Mouse (Mus musculus): ENCODE measurements at regions not wholly inside any gene's neighbourhood (a gene's known extent, or its start where the extent isn't known, plus 50 kb on each side); places are given as distances from the start of the nearest gene placed in this dataset.
"Not testable (repeated sequence)": the region's sequence is repeated elsewhere in the genome, so short reads cannot be mapped to it uniquely, and the experiment has no call there.

DNA sequence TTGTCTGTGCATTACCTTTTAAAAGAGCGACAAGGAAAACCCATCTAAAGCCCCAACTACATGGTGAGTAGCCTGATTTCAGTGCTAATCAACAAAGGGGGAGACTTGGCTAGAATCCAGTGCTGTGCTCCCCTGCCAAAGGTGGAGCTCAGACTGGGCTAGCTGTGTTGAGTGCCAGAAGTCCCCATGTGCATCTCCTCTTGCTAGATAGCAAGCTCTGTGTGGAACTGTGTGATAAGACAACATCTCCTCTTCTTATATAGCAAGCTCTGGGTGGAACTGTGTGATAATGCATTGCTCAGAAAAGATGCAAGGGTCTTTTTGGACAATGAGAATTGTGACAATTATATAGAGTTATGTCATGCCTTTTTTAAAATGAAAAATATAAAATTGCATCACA is 741.4 kb downstream of the Adam6a start:
- ATAC-seq: no peak

DNA sequence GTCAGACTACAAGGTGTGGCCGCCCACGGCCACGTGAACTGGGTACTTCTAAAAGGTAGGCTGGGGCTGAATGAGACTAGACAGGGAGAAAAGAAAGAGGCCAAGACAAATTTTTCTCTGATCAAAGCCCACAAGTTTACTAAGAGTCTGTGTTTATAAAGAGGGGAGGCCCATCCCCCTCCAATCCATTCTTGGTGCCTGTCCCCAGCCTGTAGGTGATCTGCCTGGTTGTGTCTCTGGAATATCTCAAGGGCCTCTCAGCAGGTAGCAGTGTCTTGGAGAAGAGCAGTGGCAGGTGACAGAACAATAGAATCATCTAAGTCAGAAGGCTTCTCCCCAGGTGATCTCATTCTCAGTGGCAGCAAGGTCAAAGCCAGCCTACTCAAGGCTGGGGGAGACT is 743.3 kb downstream of the Adam6a start:
- ATAC-seq: no peak

DNA sequence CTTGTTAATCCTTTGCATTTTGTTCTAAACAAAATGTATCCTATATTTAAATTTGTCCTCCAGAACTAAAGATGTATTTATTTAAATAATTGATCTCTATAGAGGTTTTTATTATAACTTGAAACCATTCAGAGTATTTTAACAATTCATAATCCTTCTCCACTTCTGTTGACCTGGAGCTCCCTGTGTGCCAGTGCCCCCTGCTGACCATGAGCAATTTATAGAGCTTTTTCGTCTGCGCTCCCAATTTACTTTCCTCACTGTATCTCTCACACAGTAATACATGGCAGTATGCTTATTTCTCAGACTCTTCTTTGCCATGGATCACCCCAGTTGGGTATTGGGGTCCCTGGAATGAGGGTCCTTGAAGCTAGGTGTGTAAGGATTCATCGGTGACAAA is 747.4 kb downstream of the Adam6a start:
- ATAC-seq: no peak

DNA sequence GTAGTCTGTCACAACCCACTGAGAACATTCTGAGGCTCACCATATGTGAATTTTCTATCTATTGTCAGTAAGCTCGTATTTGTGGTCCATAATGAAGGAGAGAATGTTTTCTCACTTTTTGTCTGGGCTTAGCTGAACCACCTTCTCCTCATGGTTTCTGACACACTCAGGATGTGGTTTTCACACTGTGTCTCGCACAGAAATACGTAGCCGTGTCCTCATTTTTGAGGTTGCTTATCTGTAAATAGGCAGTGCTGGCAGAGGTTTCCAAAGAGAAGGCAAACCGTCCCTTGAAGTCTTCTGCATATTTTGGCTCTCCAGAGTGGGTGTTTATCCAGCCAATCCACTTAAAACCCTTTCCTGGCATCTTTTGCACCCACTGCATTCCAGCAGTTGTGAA is 756.1 kb downstream of the Adam6a start:
- peak; percentile 78 for ATAC-seq

DNA sequence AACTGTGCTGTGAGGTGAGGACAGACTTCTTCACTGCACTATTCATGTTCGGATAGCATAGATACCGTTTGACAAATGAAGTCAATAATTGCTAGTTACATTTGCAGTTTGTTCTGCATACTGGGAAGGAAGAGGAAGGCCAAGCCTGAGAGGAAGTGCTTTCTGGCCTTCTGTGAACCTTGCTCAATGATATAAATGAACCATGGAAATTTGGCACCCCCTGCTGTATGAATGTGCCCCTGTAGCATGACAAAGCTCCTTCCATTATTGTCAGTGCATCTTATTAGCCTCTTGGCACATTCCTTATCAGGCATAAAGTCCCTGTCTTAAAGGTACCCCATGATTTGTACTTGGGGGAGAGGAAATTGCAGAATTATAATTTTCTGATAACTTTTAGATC is 758.0 kb downstream of the Adam6a start:
- no peak for ATAC-seq

DNA sequence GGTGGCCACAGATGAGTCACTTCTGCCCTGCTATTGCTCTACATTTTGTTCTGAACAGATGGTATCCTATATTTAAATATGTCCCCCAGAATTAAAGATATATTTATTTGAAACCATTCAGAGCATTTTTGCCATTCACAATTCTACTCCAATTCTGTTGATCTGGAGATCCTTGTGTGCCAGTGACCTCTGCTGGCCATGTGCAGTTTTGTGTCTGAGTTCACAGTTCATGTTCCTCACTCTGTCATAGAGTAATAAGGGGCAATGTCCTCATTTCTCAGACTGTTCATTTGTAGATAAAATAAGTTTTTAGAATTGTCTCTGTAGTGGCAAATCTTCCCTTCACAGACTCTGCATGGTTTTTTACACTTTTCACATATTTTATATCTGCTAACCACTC is 788.8 kb downstream of the Adam6a start:
- ATAC-seq: no peak

DNA sequence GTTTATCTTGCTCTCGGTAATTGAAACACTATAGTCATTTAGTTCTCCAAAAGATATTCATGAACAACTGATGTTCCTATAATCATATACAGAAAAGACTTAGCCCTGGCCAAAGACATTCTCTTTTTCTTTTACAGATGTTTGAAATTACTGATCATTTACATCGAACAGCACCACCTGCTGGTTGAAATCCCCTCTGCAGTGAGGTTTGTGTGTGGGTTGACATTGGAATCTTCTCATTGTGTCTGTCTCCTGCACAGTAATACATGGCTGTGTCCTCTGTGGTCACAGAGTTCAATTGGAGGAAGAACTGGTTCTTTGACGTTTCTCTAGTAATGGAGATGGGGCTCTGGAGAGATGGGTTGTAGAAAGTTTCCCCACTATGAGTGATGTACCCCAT is 822.6 kb downstream of the Adam6a start:
- ATAC-seq: peak; percentile 60

DNA sequence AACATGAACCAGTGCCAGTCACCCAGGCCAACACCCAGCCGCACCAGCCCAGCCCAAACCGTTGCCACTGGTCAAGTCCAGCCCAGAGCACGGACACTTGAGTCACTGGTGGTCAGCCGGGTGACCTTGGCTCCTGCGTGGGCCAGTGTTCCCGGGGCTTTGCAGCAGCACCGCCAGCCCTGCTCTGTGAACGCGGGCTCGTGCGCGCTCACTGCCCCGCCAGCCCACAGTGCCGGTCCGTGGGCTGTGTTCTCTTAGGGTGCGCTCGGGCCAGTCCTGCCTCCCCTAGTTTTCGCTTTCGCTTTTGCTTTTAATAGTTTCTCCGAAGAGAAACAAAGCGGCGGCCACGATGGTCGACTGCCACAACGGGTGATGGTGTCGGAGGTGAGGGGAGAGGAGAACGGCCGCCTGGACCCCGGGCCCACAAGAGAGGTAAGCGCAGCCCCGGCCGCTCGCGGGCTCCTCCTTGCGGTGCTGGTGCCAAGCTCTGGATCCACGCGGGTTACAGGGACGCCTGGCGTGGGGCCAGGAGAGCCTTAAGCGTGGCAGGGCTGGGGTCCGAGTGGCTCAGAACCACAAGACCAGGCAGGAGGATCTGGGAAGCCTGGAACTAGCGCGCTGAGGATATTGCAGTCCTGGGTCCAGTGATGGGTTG is 835.1 kb downstream of the Adam6a start:
- ATAC-seq: peak; percentile 90

DNA sequence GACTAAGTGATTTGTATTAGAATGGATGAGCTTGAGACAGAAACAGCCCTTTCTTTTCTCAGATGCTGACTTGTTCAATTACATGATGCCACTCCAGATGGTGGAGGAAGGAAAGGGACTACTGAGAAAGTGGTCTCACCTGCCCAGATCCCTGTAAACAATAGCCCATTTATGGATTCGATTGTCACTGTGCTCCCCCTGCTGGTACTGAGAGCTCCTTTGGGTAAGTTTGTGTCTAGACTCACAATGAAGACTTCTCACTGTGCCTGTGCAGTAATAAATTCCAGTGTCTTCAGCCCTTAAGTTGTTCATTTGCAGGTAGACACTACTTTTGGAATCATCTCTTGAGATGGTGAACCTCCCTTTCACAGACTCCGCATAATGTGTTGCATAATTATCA is 847.7 kb downstream of the Adam6a start:
- no peak for ATAC-seq

DNA sequence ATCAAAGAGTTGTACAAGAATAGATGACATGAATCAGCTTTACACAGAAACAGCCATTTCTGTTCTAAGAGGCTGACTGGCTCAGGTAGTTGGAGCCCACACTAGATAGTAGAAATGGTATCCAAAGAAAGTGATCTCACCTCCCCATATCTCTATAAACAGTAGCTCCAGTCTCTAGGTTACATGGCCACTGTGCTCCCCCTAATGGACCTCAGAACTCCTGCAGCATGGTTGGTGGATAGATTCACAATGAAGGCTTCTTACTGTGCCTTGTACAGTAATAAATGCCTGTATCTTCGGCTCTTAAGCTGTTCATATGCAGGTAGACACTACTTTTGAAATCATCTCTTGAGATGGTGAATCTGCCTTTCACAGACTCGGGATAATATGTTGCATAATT is 862.5 kb downstream of the Adam6a start:
- ATAC-seq: no peak

DNA sequence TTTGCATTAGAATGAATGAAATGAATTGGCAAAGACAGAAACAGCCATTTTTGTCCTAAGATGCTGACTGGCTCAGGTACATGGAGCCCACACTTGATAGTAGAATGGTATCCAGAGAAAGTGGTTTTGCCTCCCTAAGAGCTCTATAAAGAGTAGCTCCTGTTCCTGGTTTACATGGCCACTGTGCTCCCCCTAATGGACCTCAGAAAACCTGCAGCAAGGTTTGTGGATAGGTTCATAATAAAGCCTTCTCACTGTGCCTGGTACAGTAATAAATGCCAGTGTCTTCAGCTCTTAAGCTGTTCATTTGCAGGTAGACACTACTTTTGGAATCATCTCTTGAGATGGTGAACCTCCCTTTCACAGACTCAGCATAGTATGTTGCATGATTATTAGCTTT is 890.8 kb downstream of the Adam6a start:
- no peak for ATAC-seq

DNA sequence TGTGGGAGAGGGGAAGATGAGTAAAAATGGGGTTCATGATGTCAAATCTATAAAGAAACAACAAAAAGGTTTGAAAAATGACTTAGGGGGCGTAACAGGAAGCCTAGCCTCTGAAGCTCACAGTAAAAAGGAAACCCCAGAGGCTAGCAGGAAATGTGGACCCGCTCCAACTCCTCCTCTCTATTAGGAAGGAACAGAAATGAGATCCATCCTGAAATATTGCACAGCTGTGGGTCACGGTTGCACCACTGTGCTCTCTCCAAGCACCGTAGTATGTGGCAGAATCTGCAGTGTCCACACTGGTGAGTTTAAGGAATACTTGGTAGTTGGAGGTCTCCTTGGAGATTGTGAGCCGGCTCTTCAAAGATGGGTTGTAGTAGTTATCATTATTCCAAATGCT is 918.3 kb downstream of the Adam6a start:
- no peak for ATAC-seq

DNA sequence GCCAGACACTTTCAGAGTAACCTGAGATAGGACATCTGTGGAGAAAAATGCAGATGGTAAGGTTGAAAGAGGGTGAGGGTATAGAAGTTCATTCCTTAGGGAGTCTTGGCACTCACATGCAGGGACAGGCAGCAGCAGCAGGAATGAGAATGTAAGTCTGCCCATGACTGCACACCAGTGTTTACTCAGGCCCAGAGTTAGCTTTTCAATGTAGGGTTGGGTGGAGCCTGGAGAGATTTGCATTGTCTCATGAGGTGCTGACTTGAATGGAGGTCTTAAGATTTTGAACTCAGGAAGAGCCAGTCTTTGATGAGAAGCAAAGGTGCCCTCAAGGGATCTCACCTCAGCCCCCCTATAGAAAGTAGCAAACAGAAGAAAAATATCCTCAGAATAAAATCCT is 918.9 kb downstream of the Adam6a start:
- ATAC-seq: no peak

DNA sequence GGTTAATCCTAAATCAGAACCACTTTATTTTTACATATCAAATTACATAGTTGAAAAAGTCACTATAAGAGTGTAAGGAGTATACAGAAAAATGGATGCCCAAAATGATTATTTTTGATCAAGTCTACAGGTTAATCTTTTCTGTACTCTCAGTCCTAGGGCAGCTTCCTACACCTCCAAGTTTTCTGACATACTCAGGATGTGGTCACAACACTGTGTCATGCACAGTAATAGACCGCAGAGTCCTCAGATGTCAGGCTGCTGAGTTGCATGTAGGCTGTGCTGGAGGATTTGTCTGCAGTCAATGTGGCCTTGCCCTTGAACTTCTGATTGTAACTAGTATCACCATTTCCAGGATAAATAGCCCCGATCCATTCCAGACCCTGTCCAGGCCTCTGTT is 925.1 kb downstream of the Adam6a start:
- peak; percentile 52 for ATAC-seq

DNA sequence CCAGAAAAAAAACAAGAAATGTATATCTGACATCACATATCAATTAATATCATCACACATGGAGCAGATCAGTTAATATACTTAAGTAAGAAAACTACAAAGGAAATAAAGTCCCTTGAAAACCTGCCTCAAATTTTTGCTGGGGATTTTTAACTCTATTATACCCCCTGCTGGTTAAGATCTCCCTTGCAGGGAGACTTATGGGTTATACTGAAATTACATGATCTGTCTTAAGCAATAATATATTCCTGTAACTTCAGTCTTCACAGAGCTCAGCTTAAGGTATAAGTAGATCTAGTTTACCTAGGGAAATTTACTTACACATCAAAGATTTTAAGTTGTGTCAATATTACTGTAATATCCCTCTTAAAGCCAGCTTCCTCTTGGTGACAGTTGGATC is 929.0 kb downstream of the Adam6a start:
- ATAC-seq: not testable (repeated sequence)

DNA sequence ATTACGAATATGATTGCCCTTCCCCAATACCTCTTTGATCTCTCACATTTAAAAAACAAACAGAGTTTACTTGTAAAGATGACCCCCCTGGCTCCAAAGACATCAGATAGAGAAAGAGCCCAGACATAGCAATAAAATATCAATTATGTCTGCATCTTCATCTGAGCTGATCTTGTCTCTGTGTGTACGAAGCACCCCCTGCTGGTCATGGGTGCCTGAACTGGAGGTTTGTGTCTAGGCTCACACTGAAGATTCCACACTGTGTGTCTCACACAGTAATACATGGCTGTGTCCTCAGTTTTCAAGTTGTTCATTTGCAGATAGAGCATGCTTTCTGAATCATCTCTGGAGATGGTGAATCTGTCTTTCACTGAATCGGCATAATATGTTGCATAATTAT is 935.0 kb downstream of the Adam6a start:
- ATAC-seq: no peak

DNA sequence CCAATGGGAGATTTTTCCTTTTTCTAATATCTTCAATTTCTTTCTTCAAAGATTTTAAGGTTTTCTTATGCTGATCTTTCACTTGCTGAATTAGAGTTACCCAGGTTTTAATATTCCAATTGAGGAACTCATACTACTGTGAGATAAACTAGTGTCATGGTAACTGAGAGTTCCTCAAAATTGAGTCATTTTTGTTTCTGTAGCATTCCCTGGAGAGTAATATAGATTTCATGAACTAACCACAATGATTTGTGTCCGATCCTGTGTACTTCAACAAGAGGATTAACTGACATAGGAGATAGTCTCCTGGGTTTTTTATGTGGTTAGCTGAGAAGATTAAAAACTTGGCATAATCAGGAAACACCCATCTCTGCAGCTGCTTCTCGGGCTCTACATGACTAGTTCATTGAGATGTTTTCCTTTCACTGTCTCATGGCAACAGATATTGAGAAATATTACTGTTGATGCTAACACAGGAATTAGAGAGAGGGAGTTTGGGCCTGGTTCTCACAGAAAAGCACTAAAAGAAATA is 949.9 kb downstream of the Adam6a start:
- not testable (repeated sequence) for ATAC-seq

DNA sequence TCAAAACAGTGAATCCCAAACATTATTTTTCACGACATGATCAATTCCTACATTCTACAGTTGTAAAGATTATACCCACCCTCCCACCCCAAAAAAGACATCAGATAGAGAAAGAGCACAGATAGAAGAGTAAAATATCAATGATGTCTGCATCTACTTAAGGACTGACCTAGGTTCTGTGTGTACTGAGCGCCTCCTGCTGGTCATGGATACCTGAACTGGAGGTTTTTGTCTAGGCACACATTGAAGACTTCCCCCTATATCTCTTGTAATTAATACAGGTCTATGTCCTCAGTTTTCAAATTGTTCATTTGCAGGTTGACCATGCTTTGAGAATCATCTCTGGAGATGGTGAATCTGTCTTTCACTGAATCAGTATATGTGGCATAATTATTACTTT is 952.0 kb downstream of the Adam6a start:
- ATAC-seq: no peak

DNA sequence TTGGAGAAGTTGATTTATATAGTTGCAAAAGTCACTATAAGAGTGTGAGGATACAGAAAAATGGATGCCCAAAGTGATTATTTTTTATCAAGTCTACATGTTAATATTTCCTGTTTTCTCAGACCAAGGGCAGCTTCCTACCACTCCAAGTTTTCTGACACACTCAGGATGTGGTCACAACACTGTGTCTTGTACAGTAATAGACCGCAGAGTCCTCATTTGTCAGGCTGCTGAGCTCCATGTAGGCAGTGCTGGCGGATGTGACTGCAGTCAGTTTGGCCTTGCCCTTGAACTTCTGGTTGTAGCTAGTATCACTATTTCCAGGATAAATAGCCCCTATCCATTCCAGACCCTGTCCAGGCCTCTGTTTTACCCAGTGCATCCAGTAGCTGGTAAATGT is 969.4 kb downstream of the Adam6a start:
- no peak for ATAC-seq

DNA sequence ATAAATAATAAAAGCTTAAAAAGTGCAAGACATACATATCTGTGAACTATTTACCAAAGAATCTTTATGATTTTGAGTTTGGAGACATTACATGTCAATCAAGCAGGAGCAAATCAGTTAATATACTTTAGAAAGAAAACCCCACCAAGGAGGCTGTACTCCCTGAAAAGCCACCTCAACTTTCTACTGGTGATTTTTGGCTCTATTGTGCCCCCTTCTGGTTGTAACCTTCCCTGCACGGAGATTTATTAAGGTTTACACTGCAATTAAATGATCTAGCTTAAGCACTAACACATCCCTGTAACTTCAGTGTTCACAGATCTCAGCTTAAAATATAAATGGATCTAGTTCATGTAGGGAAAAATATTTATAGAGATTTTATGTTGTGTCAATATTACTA is 998.4 kb downstream of the Adam6a start:
- ATAC-seq: not testable (repeated sequence)

DNA sequence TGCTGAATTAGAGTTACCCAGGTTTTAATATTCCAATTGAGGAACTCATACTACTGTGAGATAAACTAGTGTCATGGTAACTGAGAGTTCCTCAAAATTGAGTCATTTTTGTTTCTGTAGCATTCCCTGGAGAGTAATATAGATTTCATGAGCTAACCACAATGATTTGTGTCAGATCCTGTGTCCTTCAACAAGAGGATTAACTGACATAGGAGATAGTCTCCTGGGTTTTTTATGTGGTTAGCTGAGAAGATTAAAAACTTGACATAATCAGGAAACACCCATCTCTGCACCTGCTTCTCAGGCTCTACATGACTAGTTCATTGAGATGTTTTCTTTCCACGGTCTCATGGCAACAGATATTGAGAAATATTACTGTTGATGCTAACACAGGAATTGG is 1001.2 kb downstream of the Adam6a start:
- ATAC-seq: not testable (repeated sequence)

DNA sequence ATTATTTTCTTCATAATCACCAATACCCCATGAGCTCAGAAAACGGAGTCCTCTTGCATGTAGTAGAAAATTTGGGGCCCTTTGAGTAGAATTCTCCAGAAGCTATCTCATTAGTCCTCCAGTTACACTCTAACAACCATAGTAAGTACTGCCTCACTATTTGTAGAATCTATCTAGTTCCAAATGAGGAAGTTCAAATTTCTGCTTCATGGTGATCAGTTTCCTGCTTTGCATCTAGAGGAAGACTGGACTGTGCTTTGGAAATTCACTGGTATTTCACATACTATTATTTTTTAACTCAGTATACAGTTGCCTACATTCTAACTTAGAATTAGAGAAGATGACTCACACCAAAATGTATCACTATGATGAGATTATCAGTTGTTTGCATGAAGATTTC is 1018.7 kb downstream of the Adam6a start:
- ATAC-seq: no peak

DNA sequence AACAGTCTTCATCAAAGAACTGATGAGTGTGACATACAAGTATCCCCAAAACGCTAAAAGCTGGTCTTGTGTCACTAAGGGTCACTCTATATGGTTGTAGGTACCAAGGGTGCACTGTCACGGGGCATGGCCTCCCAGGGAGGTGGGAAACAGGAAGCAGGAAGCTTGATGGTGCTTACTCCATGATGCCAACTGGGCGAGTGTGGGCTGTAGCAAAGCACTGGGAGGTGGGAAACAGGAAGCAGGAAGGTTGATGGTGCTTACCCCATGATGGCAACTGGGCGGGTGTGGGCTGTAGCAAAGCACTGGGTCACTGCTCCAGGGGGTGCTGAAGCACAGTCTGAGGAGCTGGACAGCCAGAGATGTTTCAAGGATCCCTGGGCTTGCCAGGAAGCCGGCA is 1019.3 kb downstream of the Adam6a start:
- no peak for ATAC-seq

DNA sequence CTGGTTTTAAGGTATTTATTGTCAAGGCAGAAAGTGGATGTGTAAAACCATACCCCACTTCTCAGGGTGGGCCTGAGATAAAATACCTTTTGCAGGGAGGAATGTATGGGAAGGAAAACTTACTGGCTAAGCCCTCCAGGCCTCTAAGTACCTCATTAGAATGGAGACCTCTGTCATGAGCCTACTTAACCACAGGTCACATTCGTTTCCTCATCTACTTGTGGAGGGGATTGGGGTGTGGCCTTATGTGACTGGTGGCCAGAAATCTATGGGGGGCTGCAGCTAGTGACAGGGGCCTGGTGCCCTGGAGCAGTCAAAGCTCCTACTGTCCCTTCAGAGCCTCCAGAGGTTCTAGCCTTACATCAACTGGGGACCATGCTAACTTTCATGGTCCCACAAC is 1020.0 kb downstream of the Adam6a start:
- no peak for ATAC-seq

DNA sequence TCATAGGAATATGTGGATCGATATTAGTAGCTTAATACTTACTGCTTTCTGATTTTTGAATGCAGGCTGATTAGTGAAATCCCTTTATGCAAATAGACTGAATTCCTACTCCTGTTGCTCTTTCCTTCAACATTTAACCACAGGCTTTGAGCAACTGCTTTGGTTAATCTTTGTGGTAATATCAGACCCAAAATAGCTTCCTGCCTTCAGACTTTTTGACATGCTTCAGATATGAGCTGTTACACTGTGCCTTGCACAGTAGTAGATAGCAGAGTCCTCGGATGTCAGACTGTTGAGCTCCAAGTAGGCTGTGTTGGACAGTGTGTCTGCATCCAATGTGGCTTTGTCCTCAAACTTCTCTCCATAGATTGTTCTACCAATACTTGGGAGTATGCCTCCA is 1020.6 kb downstream of the Adam6a start:
- ATAC-seq: no peak

All from inflammation-experienced regulatory T-cells, adult 6 months (primary cell).